Mouse (Mus musculus): Measurements from ENCODE around the gene Ppfia2. TPM values are rescaled to one million over a fixed set of nuclear protein-coding genes. Genes with fewer than 3 reads are reported as not detected.

Gene Ppfia2
- polyA plus RNA-seq, 1 experiment from 2014 or later, result 2.0 TPM

- H3K4me2 ChIP-seq (replicated peaks; ENCODE audit: low read depth, low read length), result no peak overlapping the region
- H3K9ac ChIP-seq (replicated peaks; ENCODE audit: low read depth, low read length), result no peak overlapping the region
- 94% methylated on average over 1 of the region's 1 CpGs for WGBS
- no peaks in the 10 kb centered on the region for H3K27me3 ChIP-seq (ENCODE audit: control insufficient read depth, insufficient read depth, low read length)
- no peaks in the 10 kb centered on the region for H3K9me3 ChIP-seq (ENCODE audit: control insufficient read depth, low read depth, low read length)
- no peak overlapping the region for H3K4me3 ChIP-seq (ENCODE audit: low read depth, low read length)
- no peaks in the 10 kb centered on the region for H3K36me3 ChIP-seq (ENCODE audit: control insufficient read depth, insufficient read depth, low read length)
- no peak for ATAC-seq (ENCODE audit: insufficient number of reproducible peaks, insufficient read depth, low FRiP score, low read depth)
- no peak overlapping the region for H3K27ac ChIP-seq (ENCODE audit: low read length)
- H3K4me1 ChIP-seq (ENCODE audit: control insufficient read depth, insufficient read depth, low read length), result no peaks in the 10 kb centered on the region
Measured at GRCm38 (mm10) chr10:106824215-106824614, 354.1 kb downstream of the Ppfia2 start.

- ATAC-seq (ENCODE audit: insufficient number of reproducible peaks, insufficient read depth, low FRiP score, low read depth), result no peak
- 68% methylated on average over 1 of the region's 1 CpGs for WGBS
Measured at GRCm38 (mm10) chr10:106838476-106838875, 368.3 kb downstream of the Ppfia2 start.

GRCm38 (mm10) chr10:106858106-106858505, 388.0 kb downstream of the Ppfia2 start:
- Histone ChIP-seq H3K4me2 (replicated peaks; ENCODE audit: low read depth, low read length) (no peak overlapping the region), H3K27ac (ENCODE audit: low read length) (no peak overlapping the region), H3K36me3 (ENCODE audit: control insufficient read depth, insufficient read depth, low read length) (no peaks in the 10 kb centered on the region), H3K9ac (replicated peaks; ENCODE audit: low read depth, low read length) (no peak overlapping the region), H3K27me3 (ENCODE audit: control insufficient read depth, insufficient read depth, low read length) (no peaks in the 10 kb centered on the region), H3K9me3 (ENCODE audit: control insufficient read depth, low read depth, low read length) (no peaks in the 10 kb centered on the region), H3K4me1 (ENCODE audit: control insufficient read depth, insufficient read depth, low read length) (no peaks in the 10 kb centered on the region), H3K4me3 (ENCODE audit: low read depth, low read length) (no peak overlapping the region)
- WGBS, result 79% methylated on average over 6 of the region's 6 CpGs
- ATAC-seq (ENCODE audit: insufficient number of reproducible peaks, insufficient read depth, low FRiP score, low read depth), result no peak

More at GRCm38 (mm10) chr10:106838476-106838875, 368.3 kb downstream of the Ppfia2 start:
- H3K27me3 ChIP-seq (ENCODE audit: control insufficient read depth, insufficient read depth, low read length), result no peaks in the 10 kb centered on the region
- H3K4me2 ChIP-seq (replicated peaks; ENCODE audit: low read depth, low read length), result no peak overlapping the region
- H3K9me3 ChIP-seq (ENCODE audit: control insufficient read depth, low read depth, low read length), result no peaks in the 10 kb centered on the region
- no peaks in the 10 kb centered on the region for H3K36me3 ChIP-seq (ENCODE audit: control insufficient read depth, insufficient read depth, low read length)
- no peak overlapping the region for H3K27ac ChIP-seq (ENCODE audit: low read length)
- no peak overlapping the region for H3K4me3 ChIP-seq (ENCODE audit: low read depth, low read length)
- no peak overlapping the region for H3K9ac ChIP-seq (replicated peaks; ENCODE audit: low read depth, low read length)
- H3K4me1 ChIP-seq (ENCODE audit: control insufficient read depth, insufficient read depth, low read length), result no peaks in the 10 kb centered on the region

DNA sequence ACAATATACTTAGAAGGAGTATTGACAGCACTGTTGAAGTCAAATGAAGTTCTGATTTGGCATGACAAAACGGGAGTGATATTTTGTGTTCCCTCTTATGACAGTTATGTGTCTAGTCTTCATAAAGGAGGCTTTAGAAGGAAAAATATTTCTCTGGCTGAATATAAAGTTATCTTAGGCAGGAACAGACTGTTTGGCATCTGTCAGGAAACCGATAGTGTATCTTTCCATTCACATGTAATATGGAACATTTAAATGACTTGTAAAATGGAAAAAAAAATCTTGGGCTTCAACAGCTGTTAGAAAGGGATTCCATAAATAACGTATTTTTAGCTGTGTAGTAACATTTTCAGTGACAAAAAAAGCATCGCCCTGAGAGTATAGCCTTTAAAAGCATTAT, 400.1 kb downstream of the Ppfia2 start:
- Histone ChIP-seq H3K9me3 (ENCODE audit: control insufficient read depth, low read depth, low read length) (no peaks in the 10 kb centered on the region), H3K4me2 (replicated peaks; ENCODE audit: low read depth, low read length) (no peak overlapping the region), H3K4me1 (ENCODE audit: control insufficient read depth, insufficient read depth, low read length) (no peaks in the 10 kb centered on the region), H3K4me3 (ENCODE audit: low read depth, low read length) (no peak overlapping the region), H3K36me3 (ENCODE audit: control insufficient read depth, insufficient read depth, low read length) (no peaks in the 10 kb centered on the region), H3K27me3 (ENCODE audit: control insufficient read depth, insufficient read depth, low read length) (no peaks in the 10 kb centered on the region), H3K9ac (replicated peaks; ENCODE audit: low read depth, low read length) (no peak overlapping the region), H3K27ac (ENCODE audit: low read length) (no peak overlapping the region)
- WGBS, result 80% methylated on average over 4 of the region's 4 CpGs
- ATAC-seq (ENCODE audit: insufficient number of reproducible peaks, insufficient read depth, low FRiP score, low read depth), result no peak

DNA sequence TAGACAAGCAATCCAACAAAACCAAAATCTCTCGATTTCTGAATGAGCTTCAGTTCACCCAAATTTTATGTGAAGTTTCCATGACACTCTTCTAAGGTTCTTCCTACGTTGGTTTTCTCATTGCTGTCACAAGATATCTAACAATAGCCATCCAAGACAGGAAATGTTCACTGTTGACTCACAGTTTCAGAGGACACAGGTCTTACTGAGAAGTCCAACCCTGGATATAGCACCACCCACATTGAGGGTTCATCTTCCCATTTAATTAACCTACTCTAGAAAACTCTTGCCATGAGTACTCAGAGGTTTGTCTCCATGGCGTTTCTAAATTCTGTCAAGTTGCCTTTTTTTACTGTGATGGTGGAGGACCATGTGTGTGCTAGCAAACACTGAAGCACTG, 401.7 kb downstream of the Ppfia2 start:
- no peak overlapping the region for H3K27ac ChIP-seq (ENCODE audit: low read length)
- H3K4me2 ChIP-seq (replicated peaks; ENCODE audit: low read depth, low read length), result no peak overlapping the region
- H3K4me3 ChIP-seq (ENCODE audit: low read depth, low read length), result no peak overlapping the region
- 83% methylated on average over 3 of the region's 3 CpGs for WGBS
- no peaks in the 10 kb centered on the region for H3K4me1 ChIP-seq (ENCODE audit: control insufficient read depth, insufficient read depth, low read length)
- no peaks in the 10 kb centered on the region for H3K27me3 ChIP-seq (ENCODE audit: control insufficient read depth, insufficient read depth, low read length)
- no peak overlapping the region for H3K9ac ChIP-seq (replicated peaks; ENCODE audit: low read depth, low read length)
- no peaks in the 10 kb centered on the region for H3K9me3 ChIP-seq (ENCODE audit: control insufficient read depth, low read depth, low read length)
- H3K36me3 ChIP-seq (ENCODE audit: control insufficient read depth, insufficient read depth, low read length), result no peaks in the 10 kb centered on the region
- no peak for ATAC-seq (ENCODE audit: insufficient number of reproducible peaks, insufficient read depth, low FRiP score, low read depth)

DNA sequence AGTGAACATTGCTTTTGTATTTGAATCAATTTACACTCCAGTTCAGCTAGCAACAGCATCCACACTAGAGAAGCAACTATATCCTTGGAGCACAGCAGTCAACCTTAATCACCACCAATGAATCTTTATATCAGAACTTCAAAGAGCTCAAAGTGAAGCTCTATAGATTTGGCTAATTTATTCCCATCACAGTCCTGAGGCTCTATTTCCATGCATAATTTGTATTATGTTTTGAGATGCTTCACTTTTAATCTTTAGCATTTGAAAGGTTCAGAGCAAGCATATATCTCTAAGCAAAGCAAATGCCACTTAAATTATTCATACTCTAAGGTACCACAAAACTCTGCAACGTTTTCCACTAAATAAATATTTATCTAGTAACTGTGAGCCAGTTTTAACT, 402.6 kb downstream of the Ppfia2 start:
- no peaks in the 10 kb centered on the region for H3K4me1 ChIP-seq (ENCODE audit: control insufficient read depth, insufficient read depth, low read length)
- 28% methylated on average over 1 of the region's 1 CpGs for WGBS
- no peak for ATAC-seq (ENCODE audit: insufficient number of reproducible peaks, insufficient read depth, low FRiP score, low read depth)
- no peaks in the 10 kb centered on the region for H3K27me3 ChIP-seq (ENCODE audit: control insufficient read depth, insufficient read depth, low read length)
- no peak overlapping the region for H3K4me3 ChIP-seq (ENCODE audit: low read depth, low read length)
- no peak overlapping the region for H3K4me2 ChIP-seq (replicated peaks; ENCODE audit: low read depth, low read length)
- H3K9me3 ChIP-seq (ENCODE audit: control insufficient read depth, low read depth, low read length), result no peaks in the 10 kb centered on the region
- H3K36me3 ChIP-seq (ENCODE audit: control insufficient read depth, insufficient read depth, low read length), result no peaks in the 10 kb centered on the region
- no peak overlapping the region for H3K9ac ChIP-seq (replicated peaks; ENCODE audit: low read depth, low read length)
- H3K27ac ChIP-seq (ENCODE audit: low read length), result no peak overlapping the region

GRCm38 (mm10) chr10:106881330-106881729, 411.2 kb downstream of the Ppfia2 start:
- Histone ChIP-seq H3K4me2 (replicated peaks; ENCODE audit: low read depth, low read length) (no peak overlapping the region), H3K9me3 (ENCODE audit: control insufficient read depth, low read depth, low read length) (no peaks in the 10 kb centered on the region), H3K36me3 (ENCODE audit: control insufficient read depth, insufficient read depth, low read length) (no peaks in the 10 kb centered on the region), H3K4me3 (ENCODE audit: low read depth, low read length) (no peak overlapping the region), H3K27me3 (ENCODE audit: control insufficient read depth, insufficient read depth, low read length) (no peaks in the 10 kb centered on the region), H3K27ac (ENCODE audit: low read length) (no peak overlapping the region), H3K4me1 (ENCODE audit: control insufficient read depth, insufficient read depth, low read length) (no peaks in the 10 kb centered on the region), H3K9ac (replicated peaks; ENCODE audit: low read depth, low read length) (no peak overlapping the region)
- ATAC-seq (ENCODE audit: insufficient number of reproducible peaks, insufficient read depth, low FRiP score, low read depth), result no peak
- WGBS, result 65% methylated on average over 3 of the region's 3 CpGs

GRCm38 (mm10) chr10:106896351-106896750, 426.2 kb downstream of the Ppfia2 start:
- H3K4me3 ChIP-seq (ENCODE audit: low read depth, low read length), result no peak overlapping the region
- WGBS, result 62% methylated on average over 13 of the region's 13 CpGs
- H3K4me1 ChIP-seq (ENCODE audit: control insufficient read depth, insufficient read depth, low read length), result no peaks in the 10 kb centered on the region
- H3K27me3 ChIP-seq (ENCODE audit: control insufficient read depth, insufficient read depth, low read length), result no peaks in the 10 kb centered on the region
- H3K4me2 ChIP-seq (replicated peaks; ENCODE audit: low read depth, low read length), result no peak overlapping the region
- H3K27ac ChIP-seq (ENCODE audit: low read length), result no peak overlapping the region
- no peaks in the 10 kb centered on the region for H3K9me3 ChIP-seq (ENCODE audit: control insufficient read depth, low read depth, low read length)
- no peak for ATAC-seq (ENCODE audit: insufficient number of reproducible peaks, insufficient read depth, low FRiP score, low read depth)
- no peaks in the 10 kb centered on the region for H3K36me3 ChIP-seq (ENCODE audit: control insufficient read depth, insufficient read depth, low read length)
- H3K9ac ChIP-seq (replicated peaks; ENCODE audit: low read depth, low read length), result no peak overlapping the region

GRCm38 (mm10) chr10:106910108-106910507, 440.0 kb downstream of the Ppfia2 start:
- no peaks in the 10 kb centered on the region for H3K4me1 ChIP-seq (ENCODE audit: control insufficient read depth, insufficient read depth, low read length)
- no peak overlapping the region for H3K4me3 ChIP-seq (ENCODE audit: low read depth, low read length)
- no peaks in the 10 kb centered on the region for H3K27me3 ChIP-seq (ENCODE audit: control insufficient read depth, insufficient read depth, low read length)
- ATAC-seq (ENCODE audit: insufficient number of reproducible peaks, insufficient read depth, low FRiP score, low read depth), result no peak
- no peak overlapping the region for H3K27ac ChIP-seq (ENCODE audit: low read length)
- no peaks in the 10 kb centered on the region for H3K9me3 ChIP-seq (ENCODE audit: control insufficient read depth, low read depth, low read length)
- no peak overlapping the region for H3K9ac ChIP-seq (replicated peaks; ENCODE audit: low read depth, low read length)
- no peak overlapping the region for H3K4me2 ChIP-seq (replicated peaks; ENCODE audit: low read depth, low read length)
- 76% methylated on average over 3 of the region's 3 CpGs for WGBS
- H3K36me3 ChIP-seq (ENCODE audit: control insufficient read depth, insufficient read depth, low read length), result no peaks in the 10 kb centered on the region

Data from stomach, embryonic 14.5 days (tissue).